Mouse (Mus musculus): Measurements from ENCODE around the gene Amigo2. TPM values are rescaled to one million over a fixed set of nuclear protein-coding genes. Genes with fewer than 3 reads are reported as not detected.

The Amigo2 gene
- total and polyA plus RNA-seq, 2 experiments: 0.76 to 7.0 TPM

DNA sequence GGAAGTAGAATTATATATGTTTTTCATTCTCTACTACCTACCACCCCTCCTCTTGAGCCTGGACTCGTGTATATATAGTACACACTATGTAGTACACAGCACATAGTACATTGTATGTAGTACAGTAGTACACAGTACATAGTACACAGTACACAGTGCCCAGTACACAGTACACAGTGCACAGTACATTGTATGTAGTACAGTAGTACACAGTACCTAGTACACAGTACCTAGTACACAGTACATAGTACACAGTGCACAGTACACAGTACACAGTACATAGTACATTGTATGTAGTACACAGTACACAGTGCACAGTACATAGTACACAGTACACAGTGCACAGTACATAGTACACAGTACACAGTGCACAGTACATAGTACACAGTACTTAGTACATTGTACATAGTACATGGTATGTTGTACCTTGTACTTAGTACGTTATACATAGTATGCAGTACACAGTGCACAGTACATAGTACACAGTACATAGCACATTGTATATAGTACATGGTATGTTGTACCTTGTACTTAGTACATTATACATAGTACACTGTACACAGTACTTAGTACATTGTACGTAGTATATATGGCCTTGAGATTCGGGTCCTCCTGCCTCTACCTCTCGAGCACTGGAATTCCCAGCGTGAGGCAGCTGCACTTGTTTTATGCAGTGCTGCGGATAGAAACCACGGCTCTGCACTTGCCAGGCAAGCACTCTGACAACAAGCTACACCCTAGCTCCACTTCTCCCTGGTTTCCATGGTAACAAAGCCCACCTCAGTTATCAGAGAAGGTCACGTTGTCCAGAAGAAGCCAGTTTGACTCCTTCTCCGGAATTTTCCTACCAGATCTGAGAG is 34.9 kb upstream of the Amigo2 start:
- H3K4me1 ChIP-seq (ENCODE audit: control insufficient read depth, insufficient read depth, low read length): peaks cover 8% of the 10 kb centered on the region
- DNase-seq (ENCODE audit: extremely low read depth, low read depth, low spot score): no peak
- H3K27ac ChIP-seq (replicated peaks; ENCODE audit: insufficient read depth, low read depth, low read length): no peak overlapping the region
- H3K4me3 ChIP-seq (ENCODE audit: insufficient read depth, low read depth, low read length): no peak overlapping the region
- H3K9ac ChIP-seq (ENCODE audit: low read depth, low read length): no peak overlapping the region
- H3K27me3 ChIP-seq (ENCODE audit: control insufficient read depth, insufficient read depth, low read length): no peaks in the 10 kb centered on the region
- 88% methylated on average over 10 of the region's 10 CpGs for WGBS
- H3K79me2 ChIP-seq (ENCODE audit: control insufficient read depth, insufficient read depth, low read length): no peaks in the 10 kb centered on the region
- no peak for TF ChIP-seq POLR2A (IDR thresholded peaks at IDR 0.05; ENCODE audit: extremely low read depth, insufficient read depth, low read length)
- TF ChIP-seq CTCF (IDR thresholded peaks at IDR 0.05; ENCODE audit: low read depth, low read length): no peak
- H3K36me3 ChIP-seq (ENCODE audit: control insufficient read depth, insufficient read depth, low read length): no peaks in the 10 kb centered on the region

DNA sequence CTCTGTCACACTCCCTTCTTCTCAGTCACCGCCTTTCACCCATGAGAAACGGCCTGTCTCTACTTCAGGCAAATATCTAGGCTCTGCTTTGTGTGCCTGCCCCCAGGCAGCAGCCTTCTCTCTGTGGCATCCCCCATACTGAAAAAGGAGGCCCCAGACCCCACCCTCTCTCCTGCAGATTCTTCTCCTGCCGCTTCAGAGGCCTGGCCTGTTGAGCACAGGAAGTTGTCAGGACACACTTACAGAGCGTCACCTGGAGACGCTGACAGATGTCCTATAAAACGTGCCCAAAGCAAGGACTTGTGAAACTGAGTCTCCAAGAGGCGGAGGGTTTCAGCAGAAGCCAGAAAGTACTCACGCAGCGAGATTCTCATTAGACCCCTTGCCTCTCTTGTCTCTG is 33.7 kb upstream of the Amigo2 start:
- H3K79me2 ChIP-seq (ENCODE audit: control insufficient read depth, insufficient read depth, low read length): no peaks in the 10 kb centered on the region
- peaks cover 8% of the 10 kb centered on the region for H3K4me1 ChIP-seq (ENCODE audit: control insufficient read depth, insufficient read depth, low read length)
- H3K27ac ChIP-seq (replicated peaks; ENCODE audit: insufficient read depth, low read depth, low read length): no peak overlapping the region
- H3K4me3 ChIP-seq (ENCODE audit: insufficient read depth, low read depth, low read length): no peak overlapping the region
- no peaks in the 10 kb centered on the region for H3K27me3 ChIP-seq (ENCODE audit: control insufficient read depth, insufficient read depth, low read length)
- no peak for TF ChIP-seq POLR2A (IDR thresholded peaks at IDR 0.05; ENCODE audit: extremely low read depth, insufficient read depth, low read length)
- TF ChIP-seq CTCF (IDR thresholded peaks at IDR 0.05; ENCODE audit: low read depth, low read length): no peak
- 90% methylated on average over 9 of the region's 9 CpGs for WGBS
- H3K9ac ChIP-seq (ENCODE audit: low read depth, low read length): no peak overlapping the region
- H3K36me3 ChIP-seq (ENCODE audit: control insufficient read depth, insufficient read depth, low read length): no peaks in the 10 kb centered on the region
- no peak for DNase-seq (ENCODE audit: extremely low read depth, low read depth, low spot score)

DNA sequence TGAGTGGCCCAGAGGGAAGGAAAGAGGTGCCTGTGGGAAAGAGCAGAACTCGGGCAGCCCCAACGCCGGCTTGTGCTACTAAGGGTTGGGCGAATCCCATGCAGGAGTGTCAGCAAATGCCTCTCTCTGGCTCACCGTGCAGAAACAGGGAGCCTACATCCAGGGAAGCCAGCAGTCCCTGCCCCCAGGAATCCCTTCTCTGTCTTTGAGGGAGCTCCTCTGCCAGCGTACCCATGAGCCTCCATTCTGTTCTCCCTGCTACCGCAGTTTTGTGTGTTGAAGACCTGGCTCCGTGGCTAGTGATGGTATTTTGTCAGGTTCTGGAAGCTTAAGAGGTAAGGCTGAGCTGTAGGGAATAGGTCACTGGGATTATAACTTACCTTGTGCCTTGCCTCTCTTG is 33.0 kb upstream of the Amigo2 start:
- H3K27ac ChIP-seq (replicated peaks; ENCODE audit: insufficient read depth, low read depth, low read length): no peak overlapping the region
- no peaks in the 10 kb centered on the region for H3K36me3 ChIP-seq (ENCODE audit: control insufficient read depth, insufficient read depth, low read length)
- no peak for DNase-seq (ENCODE audit: extremely low read depth, low read depth, low spot score)
- H3K4me3 ChIP-seq (ENCODE audit: insufficient read depth, low read depth, low read length): no peak overlapping the region
- H3K4me1 ChIP-seq (ENCODE audit: control insufficient read depth, insufficient read depth, low read length): peaks cover 7% of the 10 kb centered on the region
- no peak for TF ChIP-seq POLR2A (IDR thresholded peaks at IDR 0.05; ENCODE audit: extremely low read depth, insufficient read depth, low read length)
- TF ChIP-seq CTCF (IDR thresholded peaks at IDR 0.05; ENCODE audit: low read depth, low read length): no peak
- H3K79me2 ChIP-seq (ENCODE audit: control insufficient read depth, insufficient read depth, low read length): no peaks in the 10 kb centered on the region
- no peak overlapping the region for H3K9ac ChIP-seq (ENCODE audit: low read depth, low read length)
- no peaks in the 10 kb centered on the region for H3K27me3 ChIP-seq (ENCODE audit: control insufficient read depth, insufficient read depth, low read length)
- 94% methylated on average over 8 of the region's 8 CpGs for WGBS

DNA sequence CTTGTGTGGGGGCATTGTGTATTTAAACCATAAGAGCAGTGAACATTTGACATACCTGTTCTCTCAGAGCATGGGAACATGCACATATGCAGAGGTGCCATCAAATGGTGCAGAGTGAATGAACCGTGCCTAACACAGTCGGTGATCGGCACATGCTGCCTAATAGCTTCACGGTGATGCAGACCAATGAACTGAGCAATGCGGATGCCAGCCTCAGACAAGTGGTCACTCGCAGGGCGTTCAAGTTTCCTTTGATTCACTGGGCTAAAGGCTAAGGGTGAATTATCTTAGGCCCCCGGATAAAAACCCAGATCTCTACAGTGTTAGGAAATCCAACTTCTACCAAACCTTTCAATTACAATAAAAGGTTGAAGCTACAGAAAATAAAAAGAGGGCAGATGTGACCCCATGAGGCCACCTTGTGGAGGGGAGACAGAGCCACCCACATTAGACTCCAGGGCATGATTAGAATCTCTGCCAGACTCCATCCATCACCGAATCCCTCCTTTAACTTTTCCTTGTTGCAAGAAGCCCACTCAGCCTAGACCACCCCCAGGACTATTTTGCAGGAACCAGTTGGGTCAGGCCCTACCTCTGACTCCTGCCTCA is 31.4 kb upstream of the Amigo2 start:
- no peak for TF ChIP-seq CTCF (IDR thresholded peaks at IDR 0.05; ENCODE audit: low read depth, low read length)
- TF ChIP-seq POLR2A (IDR thresholded peaks at IDR 0.05; ENCODE audit: extremely low read depth, insufficient read depth, low read length): no peak
- H3K9ac ChIP-seq (ENCODE audit: low read depth, low read length): no peak overlapping the region
- 94% methylated on average over 9 of the region's 9 CpGs for WGBS
- no peak for DNase-seq (ENCODE audit: extremely low read depth, low read depth, low spot score)
- no peak overlapping the region for H3K27ac ChIP-seq (replicated peaks; ENCODE audit: insufficient read depth, low read depth, low read length)
- H3K27me3 ChIP-seq (ENCODE audit: control insufficient read depth, insufficient read depth, low read length): no peaks in the 10 kb centered on the region
- no peaks in the 10 kb centered on the region for H3K36me3 ChIP-seq (ENCODE audit: control insufficient read depth, insufficient read depth, low read length)
- no peak overlapping the region for H3K4me3 ChIP-seq (ENCODE audit: insufficient read depth, low read depth, low read length)
- H3K79me2 ChIP-seq (ENCODE audit: control insufficient read depth, insufficient read depth, low read length): no peaks in the 10 kb centered on the region
- peaks cover 7% of the 10 kb centered on the region for H3K4me1 ChIP-seq (ENCODE audit: control insufficient read depth, insufficient read depth, low read length)

DNA sequence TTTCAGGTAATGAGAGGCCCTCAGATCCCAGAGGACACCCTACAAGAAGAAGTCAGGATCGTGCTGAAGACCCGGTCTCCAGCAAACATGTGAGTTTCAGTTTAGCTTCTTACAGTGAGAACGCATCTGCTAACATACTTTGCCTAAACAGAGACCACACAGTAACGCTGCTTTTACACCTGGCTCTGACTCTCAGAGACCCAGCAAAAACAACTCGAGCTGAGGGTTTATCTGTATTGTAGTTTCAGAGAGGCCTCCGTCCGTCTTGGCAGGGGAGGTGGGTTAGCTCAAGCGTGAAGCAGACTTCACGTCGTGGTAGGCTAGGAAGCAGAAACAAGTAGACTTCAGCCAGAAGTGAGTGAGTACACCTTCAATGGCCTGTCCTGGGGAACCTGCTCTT is 30.2 kb upstream of the Amigo2 start:
- Histone ChIP-seq H3K36me3 (ENCODE audit: control insufficient read depth, insufficient read depth, low read length) (no peaks in the 10 kb centered on the region), H3K4me3 (ENCODE audit: insufficient read depth, low read depth, low read length) (no peak overlapping the region), H3K9ac (ENCODE audit: low read depth, low read length) (no peak overlapping the region), H3K27me3 (ENCODE audit: control insufficient read depth, insufficient read depth, low read length) (no peaks in the 10 kb centered on the region), H3K4me1 (ENCODE audit: control insufficient read depth, insufficient read depth, low read length) (peaks cover 10% of the 10 kb centered on the region), H3K79me2 (ENCODE audit: control insufficient read depth, insufficient read depth, low read length) (no peaks in the 10 kb centered on the region), H3K27ac (replicated peaks; ENCODE audit: insufficient read depth, low read depth, low read length) (no peak overlapping the region)
- WGBS: 97% methylated on average over 10 of the region's 10 CpGs
- TF ChIP-seq CTCF (IDR thresholded peaks at IDR 0.05; ENCODE audit: low read depth, low read length) (no peak), POLR2A (IDR thresholded peaks at IDR 0.05; ENCODE audit: extremely low read depth, insufficient read depth, low read length) (no peak)
- DNase-seq (ENCODE audit: extremely low read depth, low read depth, low spot score): no peak

DNA sequence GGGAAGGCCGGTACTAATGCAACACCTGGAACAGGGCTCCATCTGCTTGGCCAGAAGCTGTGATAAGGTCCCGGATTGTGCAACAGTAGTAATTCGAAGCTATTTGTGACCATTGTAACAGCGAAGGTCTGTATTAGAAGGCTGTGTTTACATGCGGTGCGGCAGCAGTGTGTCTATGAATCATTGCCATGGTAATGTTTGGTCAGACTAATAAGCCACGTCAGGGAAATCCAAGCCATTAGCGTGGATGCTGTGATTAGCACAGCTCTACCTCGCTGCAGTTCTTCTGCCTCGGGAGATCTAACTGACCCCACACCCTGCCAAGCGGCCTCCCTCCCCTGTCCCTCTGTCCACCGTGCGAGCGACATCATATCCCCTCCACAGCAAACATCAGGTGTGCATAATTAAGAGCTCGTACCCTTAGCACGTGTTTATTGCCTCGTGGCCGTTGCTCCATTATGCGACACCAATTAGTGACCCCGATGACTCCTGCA is 29.6 kb upstream of the Amigo2 start:
- Histone ChIP-seq H3K4me3 (ENCODE audit: insufficient read depth, low read depth, low read length) (no peak overlapping the region), H3K27ac (replicated peaks; ENCODE audit: insufficient read depth, low read depth, low read length) (no peak overlapping the region), H3K36me3 (ENCODE audit: control insufficient read depth, insufficient read depth, low read length) (no peaks in the 10 kb centered on the region), H3K9ac (ENCODE audit: low read depth, low read length) (no peak overlapping the region), H3K27me3 (ENCODE audit: control insufficient read depth, insufficient read depth, low read length) (no peaks in the 10 kb centered on the region), H3K79me2 (ENCODE audit: control insufficient read depth, insufficient read depth, low read length) (no peaks in the 10 kb centered on the region), H3K4me1 (ENCODE audit: control insufficient read depth, insufficient read depth, low read length) (peaks cover 14% of the 10 kb centered on the region)
- TF ChIP-seq POLR2A (IDR thresholded peaks at IDR 0.05; ENCODE audit: extremely low read depth, insufficient read depth, low read length) (no peak), CTCF (IDR thresholded peaks at IDR 0.05; ENCODE audit: low read depth, low read length) (no peak)
- DNase-seq (ENCODE audit: extremely low read depth, low read depth, low spot score): peak; percentile 98
- 43% methylated on average over 20 of the region's 20 CpGs for WGBS

Data from liver, adult 2 months (tissue).